Mouse (Mus musculus) liver, adult 2 months (tissue): Measurements from ENCODE around the gene Gatd1. TPM values are rescaled to one million over a fixed set of nuclear protein-coding genes. Genes with fewer than 3 reads are reported as not detected.
A peak's percentile ranks its signal among the peaks of the same experiment; 100 is the strongest.

ENCODE experiments used
- DNase-seq: peaks from one replicate; pipeline ENCODE4 v3.0.0-alpha.2; 2011; ENCODE audit warnings: low read depth, low spot score; ENCODE audit errors: extremely low read depth
- H3K27ac ChIP-seq: fragments of 200-500 bp; replicated peaks from 2 replicates; pipeline ENCODE4 v1.5.1; 2012; ENCODE audit warnings: low read depth, mild to moderate bottlenecking, control low read depth, inconsistent platforms, low read length; ENCODE audit not compliant: insufficient read depth
- H3K27me3 ChIP-seq: fragments of 200-500 bp; 2 replicates; pipeline ENCODE4 v1.6.1; 2012; ENCODE audit warnings: mild to moderate bottlenecking, moderate library complexity, low read length, inconsistent platforms; ENCODE audit not compliant: control insufficient read depth, insufficient read depth
- H3K36me3 ChIP-seq: fragments of 200-500 bp; 2 replicates; pipeline ENCODE4 v1.6.1; 2012; ENCODE audit warnings: low read length, inconsistent platforms; ENCODE audit not compliant: control insufficient read depth, insufficient read depth
- H3K4me1 ChIP-seq: fragments of 200-500 bp; 2 replicates; pipeline ENCODE4 v1.6.1; 2011; ENCODE audit warnings: low read length; ENCODE audit not compliant: control insufficient read depth, insufficient read depth
- H3K4me3 ChIP-seq: fragments of 200-500 bp; 2 replicates; pipeline ENCODE4 v1.5.1; 2011; ENCODE audit warnings: low read depth, mild to moderate bottlenecking, control low read depth, low read length, moderate library complexity; ENCODE audit not compliant: insufficient read depth
- H3K79me2 ChIP-seq: fragments of 200-500 bp; 2 replicates; pipeline ENCODE4 v1.6.1; 2012; ENCODE audit warnings: inconsistent platforms, mild to moderate bottlenecking, low read length, moderate library complexity; ENCODE audit not compliant: control insufficient read depth, insufficient read depth
- H3K9ac ChIP-seq: fragments of 200-500 bp; 2 replicates; pipeline ENCODE4 v1.6.1; 2012; ENCODE audit warnings: low read depth, mild to moderate bottlenecking, control low read depth, inconsistent platforms, low read length
- CTCF ChIP-seq: fragments of 200-500 bp; IDR thresholded peaks from 2 replicates; pipeline ENCODE4 v1.5.1; 2011; ENCODE audit warnings: low read depth, low read length, control low read depth
- POLR2A ChIP-seq: fragments of 200-500 bp; IDR thresholded peaks from 2 replicates; pipeline ENCODE4 v1.6.1; 2011; ENCODE audit warnings: low read length, control low read depth; ENCODE audit not compliant: insufficient read depth; ENCODE audit errors: extremely low read depth
- WGBS: fragments of 180-500 bp; shearing (Covaris S2); methylation state at CpG from one replicate; pipeline ENCODE4 v1.1.7; 2018; 5-methylcytosine and 5-hydroxymethylcytosine counted together
- polyA plus RNA-seq: library from polyadenylated mRNA; depleted of rRNA; stranded (reverse); fragments of >200 nt; gene quantifications from 2 replicates; pipeline ENCODE4 v1.2.3, GENCODE M21; 2012
- total RNA-seq: library from RNA; depleted of rRNA; stranded (reverse); fragments of >200 nt; gene quantifications from 2 replicates; pipeline ENCODE4 v1.2.3, GENCODE M21; 2014

Gatd1 gene
- total and polyA plus RNA-seq, 2 experiments = 15.1 to 36.2 TPM

- peaks cover 9% of the 10 kb centered on the region; the same call in 1 of the 2 replicates for H3K36me3 ChIP-seq
- peak; percentile 75 for DNase-seq
- WGBS = 1% methylated on average over 17 of the region's 17 CpGs
- TF ChIP-seq POLR2A = peak; percentile 99
- TF ChIP-seq CTCF = no peak
- H3K27me3 ChIP-seq = no peaks in the 10 kb centered on the region
- H3K9ac ChIP-seq = peak overlapping the region; percentile 63
- no peaks in the 10 kb centered on the region; the same call in 1 of the 2 replicates for H3K79me2 ChIP-seq
- peaks cover 24% of the 10 kb centered on the region for H3K4me1 ChIP-seq
- peak overlapping the region; percentile 48 for H3K4me3 ChIP-seq
- H3K27ac ChIP-seq = peak overlapping the region; percentile 95
These were observed 21.4 kb upstream of the Gatd1 start for GRCm38 (mm10) chr7:141435129-141435855.

- Histone ChIP-seq H3K27ac (peak overlapping the region; percentile 95), H3K9ac (peak overlapping the region; percentile 63), H3K4me1 (peaks cover 24% of the 10 kb centered on the region), H3K79me2 (no peaks in the 10 kb centered on the region; the same call in 1 of the 2 replicates), H3K36me3 (peaks cover 9% of the 10 kb centered on the region; the same call in 1 of the 2 replicates), H3K27me3 (no peaks in the 10 kb centered on the region), H3K4me3 (peak overlapping the region; percentile 48)
- peak; percentile 83 for DNase-seq
- WGBS = 12% methylated on average over 8 of the region's 8 CpGs
- TF ChIP-seq CTCF (no peak), POLR2A (no peak)
These were observed 20.5 kb upstream of the Gatd1 start for GRCm38 (mm10) chr7:141434464-141434863.

GRCm38 (mm10) chr7:141433517-141434400 lies 19.8 kb upstream of the Gatd1 start:
- Histone ChIP-seq H3K4me1 (peaks cover 24% of the 10 kb centered on the region), H3K9ac (peak overlapping the region; percentile 63), H3K79me2 (no peaks in the 10 kb centered on the region; the same call in 1 of the 2 replicates), H3K4me3 (peak overlapping the region; percentile 48), H3K36me3 (peaks cover 9% of the 10 kb centered on the region; the same call in 1 of the 2 replicates), H3K27ac (peak overlapping the region; percentile 95), H3K27me3 (no peaks in the 10 kb centered on the region)
- peak; percentile 90 for DNase-seq
- TF ChIP-seq POLR2A (0 out of 2 replicates have a peak, but pooled peaks have one; percentile 2), CTCF (no peak)
- WGBS = 22% methylated on average over 15 of the region's 15 CpGs

GRCm38 (mm10) chr7:141432741-141433516 lies 19.0 kb upstream of the Gatd1 start:
- 30% methylated on average over 6 of the region's 6 CpGs for WGBS
- peaks cover 24% of the 10 kb centered on the region for H3K4me1 ChIP-seq

GRCm38 (mm10) chr7:141432186-141432611 lies 18.3 kb upstream of the Gatd1 start:
- Histone ChIP-seq H3K36me3 (peaks cover 9% of the 10 kb centered on the region; the same call in 1 of the 2 replicates), H3K9ac (peak overlapping the region; percentile 67), H3K27ac (peak overlapping the region; percentile 95), H3K27me3 (no peaks in the 10 kb centered on the region), H3K4me1 (peaks cover 24% of the 10 kb centered on the region), H3K79me2 (no peaks in the 10 kb centered on the region; the same call in 1 of the 2 replicates), H3K4me3 (peak overlapping the region; percentile 41)
- WGBS = 44% methylated on average over 8 of the region's 8 CpGs
- DNase-seq = peak; percentile 58
- TF ChIP-seq POLR2A = no peak
- TF ChIP-seq CTCF = no peak

More at GRCm38 (mm10) chr7:141432741-141433516, 19.0 kb upstream of the Gatd1 start:
- Histone ChIP-seq H3K27me3 (no peaks in the 10 kb centered on the region), H3K79me2 (no peaks in the 10 kb centered on the region; the same call in 1 of the 2 replicates), H3K9ac (peak overlapping the region; percentile 67), H3K4me3 (peak overlapping the region; percentile 48), H3K27ac (peak overlapping the region; percentile 95), H3K36me3 (peaks cover 9% of the 10 kb centered on the region; the same call in 1 of the 2 replicates)
- TF ChIP-seq POLR2A = 0 out of 2 replicates have a peak, but pooled peaks have one; percentile 35
- no peak for TF ChIP-seq CTCF
- peak; percentile 89 for DNase-seq
